Mouse (Mus musculus): ENCODE results near the gene Sirt3.

- TF ChIP-seq CTCF (IDR thresholded peaks at IDR 0.05; ENCODE audit: low read depth) (no peak), EP300 (IDR thresholded peaks at IDR 0.05; ENCODE audit: low read depth) (no peak)
These were observed 327 bp upstream of the Sirt3 start for GRCm38 (mm10) chr7:140882469-140882803.
